Mouse (Mus musculus) right cerebral cortex, postnatal 10 days (tissue): Measurements from ENCODE around the gene Bpgm.

ENCODE experiments used
- DNase-seq, 2 experiments: peaks; one replicate each; pipeline ENCODE4 v3.0.0; 2021; ENCODE audit warnings: low spot score in 2 of 2

Gene Bpgm

DNA sequence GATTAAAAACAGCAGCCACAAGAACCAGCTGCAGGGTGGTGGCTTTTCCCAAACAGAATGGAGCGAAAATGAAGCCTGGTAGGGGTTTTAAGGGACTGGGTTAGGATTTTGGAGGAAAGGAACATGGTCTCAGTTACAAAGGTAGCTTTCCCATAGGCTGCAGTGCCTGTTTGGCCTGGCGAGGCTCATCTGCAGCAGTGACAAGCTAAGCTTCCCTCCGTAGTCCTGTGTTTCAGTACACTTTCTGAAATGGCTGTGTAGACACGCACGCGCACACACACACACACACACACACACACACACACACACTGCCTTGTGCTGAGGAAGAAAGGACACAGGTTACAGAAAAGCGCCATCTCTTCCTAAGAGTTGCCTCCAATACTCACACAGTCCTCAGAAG lies 7.8 kb downstream of the Bpgm start:
- DNase-seq, result no peak

- DNase-seq, result no peak
These were observed 10.1 kb downstream of the Bpgm start for GRCm38 (mm10) chr6:34486071-34486626.

DNA sequence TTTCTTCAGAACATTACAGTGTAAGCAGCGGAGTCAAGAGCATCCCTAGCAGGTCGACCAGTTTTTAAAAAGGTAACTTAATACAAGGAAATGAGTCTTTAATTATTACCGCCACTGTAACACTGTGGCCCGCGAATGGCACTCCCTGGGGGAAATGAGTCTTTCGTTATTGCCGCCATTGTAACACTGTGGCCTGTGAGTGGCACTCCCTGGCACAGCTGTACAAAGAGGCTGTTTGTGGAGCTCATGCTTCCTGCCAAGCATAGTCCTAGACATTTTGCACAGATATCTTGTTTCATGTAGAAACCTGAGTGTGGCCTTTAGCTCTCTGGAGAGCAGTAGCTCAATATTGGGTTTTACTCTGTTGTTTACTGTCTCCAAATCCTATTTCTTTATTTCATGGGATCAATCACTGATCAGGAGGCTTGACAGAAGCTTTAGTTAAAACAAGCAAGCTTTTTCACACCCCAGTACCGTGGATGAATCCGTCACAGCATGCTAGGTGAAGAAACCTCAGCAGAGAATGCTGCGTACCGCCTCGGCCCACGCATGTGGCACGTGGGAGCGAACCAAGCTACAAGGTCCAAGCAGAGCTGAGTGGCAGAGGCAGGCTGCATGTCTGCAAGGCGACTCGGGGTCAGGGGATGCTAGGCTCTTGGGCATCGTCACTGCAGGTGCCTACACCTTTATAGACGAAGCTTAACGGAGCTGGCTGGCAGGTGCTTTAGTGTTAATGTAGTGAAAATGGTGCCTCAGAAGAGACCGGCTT lies 17.5 kb downstream of the Bpgm start:
- DNase-seq, result no peak

DNA sequence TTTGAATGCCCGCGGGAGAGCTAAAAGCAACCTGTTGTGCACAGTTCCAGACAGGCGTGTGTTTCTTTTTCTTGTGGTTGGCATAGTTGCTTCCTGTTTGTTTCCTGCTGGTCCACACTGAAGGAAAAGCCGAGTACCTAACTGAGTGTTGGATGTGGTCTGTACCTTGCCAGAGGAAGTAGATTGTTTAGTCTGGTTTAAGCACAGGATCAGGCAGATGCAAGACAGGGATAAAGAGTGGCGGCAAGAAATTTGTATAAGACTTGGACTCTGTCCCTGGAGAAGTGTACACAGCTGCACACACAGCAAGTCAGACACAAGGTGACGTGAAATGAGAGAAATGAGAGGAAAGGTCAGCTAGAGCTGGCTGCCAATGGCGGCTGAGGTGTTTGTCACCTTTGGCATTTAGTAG lies 19.1 kb downstream of the Bpgm start:
- DNase-seq, result no peak

DNA sequence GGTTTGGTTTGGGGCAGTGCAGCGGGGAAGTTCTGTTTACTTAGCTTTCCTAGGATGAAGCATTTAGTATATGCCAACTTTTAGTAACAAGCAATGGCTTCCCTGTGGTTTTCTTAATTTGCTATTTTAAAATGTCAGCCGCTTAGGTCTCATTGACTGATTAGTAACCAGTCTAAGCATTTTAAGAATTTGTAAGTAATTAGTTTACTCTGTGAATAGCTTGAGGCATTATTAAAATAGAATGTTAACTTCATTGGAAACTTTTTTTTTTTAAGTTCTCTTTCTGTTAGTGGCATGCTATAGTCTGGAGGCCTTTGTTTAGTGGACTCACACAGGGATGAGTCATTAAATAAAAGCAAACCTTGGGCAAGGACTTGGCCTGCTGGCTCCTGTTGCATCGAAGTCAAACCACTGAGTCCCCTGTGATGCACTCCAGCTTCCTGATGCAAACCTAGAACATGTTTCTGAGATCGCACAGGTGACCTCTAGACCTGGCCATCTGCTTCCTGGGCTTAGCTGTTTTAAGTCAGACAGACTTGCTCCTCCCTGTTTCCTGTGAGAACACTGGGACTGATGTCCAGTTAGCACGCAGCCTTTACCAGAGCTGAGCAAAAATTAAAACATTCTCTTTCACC lies 22.1 kb downstream of the Bpgm start:
- DNase-seq, result no peak

DNA sequence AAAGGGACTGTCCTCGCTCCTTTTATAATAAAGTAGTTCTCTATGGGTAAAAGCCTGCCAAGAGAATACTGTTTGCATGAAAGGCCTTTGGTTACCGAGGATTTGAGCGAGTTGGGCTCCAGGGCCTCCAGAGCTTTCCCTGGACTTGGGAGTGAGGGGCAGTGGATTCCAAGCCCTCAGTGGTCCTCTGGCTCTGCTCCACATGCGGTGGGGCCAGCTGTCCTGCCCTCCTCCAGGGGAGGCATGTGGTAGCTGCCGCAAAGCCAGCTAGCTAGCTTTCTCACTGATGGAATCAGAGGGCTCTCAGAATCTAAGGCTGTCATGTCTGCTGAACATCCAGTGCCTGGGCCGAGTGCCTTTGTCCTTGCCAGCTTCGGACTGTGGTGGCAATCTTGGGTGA lies 26.3 kb downstream of the Bpgm start:
- no peak for DNase-seq

DNA sequence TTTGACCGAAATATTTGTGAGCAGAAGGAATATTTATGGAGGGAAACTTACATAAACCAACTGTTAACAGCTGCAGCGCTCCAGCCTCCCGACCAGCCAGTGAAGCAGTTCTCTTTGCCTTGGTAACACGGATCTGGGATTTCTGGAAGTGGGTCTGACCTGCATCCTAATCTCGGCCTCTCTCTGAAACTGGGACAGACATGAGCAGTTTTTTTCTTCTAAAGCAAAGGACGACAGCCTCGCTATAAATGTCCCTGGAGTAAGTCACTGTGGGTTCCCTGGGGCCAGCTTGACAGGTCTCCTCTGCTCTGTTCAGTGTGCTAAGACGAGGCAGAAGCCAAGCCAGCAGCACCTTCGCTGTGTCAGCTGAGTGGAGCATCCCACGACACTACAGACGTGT lies 29.9 kb downstream of the Bpgm start:
- peak; percentile 53 to 68 for DNase-seq

DNA sequence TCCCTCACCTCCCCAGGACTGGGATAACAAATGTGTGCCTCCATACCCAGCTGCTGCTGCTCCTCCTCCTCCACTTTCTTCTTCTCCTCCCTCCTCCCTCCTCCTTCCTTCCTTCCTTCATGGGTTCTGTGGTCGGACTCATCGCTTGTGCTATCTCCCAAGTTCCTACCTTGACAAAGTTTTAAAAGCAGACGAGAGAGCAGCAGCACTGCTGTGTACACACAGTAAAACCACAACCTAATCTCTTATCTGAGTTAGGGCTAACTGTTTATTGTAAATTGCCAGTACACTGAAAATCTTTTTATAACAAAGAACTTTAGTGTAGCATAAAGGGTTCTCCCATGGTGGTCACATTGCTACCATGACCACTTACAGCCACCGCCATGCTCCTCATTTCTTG lies 31.6 kb downstream of the Bpgm start:
- DNase-seq, result no peak

DNA sequence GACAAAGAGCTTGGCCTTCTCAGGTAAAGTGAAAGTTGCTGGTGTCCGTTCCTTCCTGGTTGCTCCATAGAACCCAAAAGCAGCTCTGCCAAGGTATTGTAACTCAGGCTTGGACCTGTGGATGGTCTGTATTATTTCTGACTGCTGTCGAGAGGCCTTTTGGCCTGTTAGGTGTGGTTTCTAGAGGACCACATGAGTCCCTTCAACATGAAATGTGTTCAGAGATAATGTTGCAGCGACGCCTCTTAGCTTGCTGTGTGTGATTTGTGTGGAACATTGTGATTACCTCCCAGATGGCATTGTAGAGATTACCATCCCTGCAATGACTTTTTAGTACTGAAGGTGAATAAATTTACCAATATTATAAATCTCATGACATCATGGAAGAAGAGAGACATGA lies 32.0 kb downstream of the Bpgm start:
- DNase-seq, result no peak

DNA sequence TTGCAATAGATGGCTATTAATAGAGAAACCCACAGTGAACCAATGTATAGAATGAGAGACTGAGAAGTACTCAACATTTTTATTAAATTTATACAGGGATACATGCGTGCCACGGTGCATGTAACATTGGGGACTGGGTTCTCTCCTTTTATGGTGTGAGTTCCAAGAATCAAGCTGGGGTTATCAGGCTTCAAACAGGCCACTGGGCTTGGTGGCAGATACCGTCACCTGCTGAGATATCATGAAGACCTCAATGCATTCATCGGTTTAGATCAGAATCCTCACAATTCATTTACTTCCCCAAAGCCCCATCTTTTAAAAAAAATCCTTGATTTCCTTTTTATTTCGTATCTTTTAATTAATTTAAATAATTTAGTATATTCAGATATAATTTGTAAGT lies 34.3 kb downstream of the Bpgm start:
- DNase-seq, result no peak

GRCm38 (mm10) chr6:34511410-34511809 lies 35.4 kb downstream of the Bpgm start:
- DNase-seq, result peak in 1 of 2 experiments; percentile 33

DNA sequence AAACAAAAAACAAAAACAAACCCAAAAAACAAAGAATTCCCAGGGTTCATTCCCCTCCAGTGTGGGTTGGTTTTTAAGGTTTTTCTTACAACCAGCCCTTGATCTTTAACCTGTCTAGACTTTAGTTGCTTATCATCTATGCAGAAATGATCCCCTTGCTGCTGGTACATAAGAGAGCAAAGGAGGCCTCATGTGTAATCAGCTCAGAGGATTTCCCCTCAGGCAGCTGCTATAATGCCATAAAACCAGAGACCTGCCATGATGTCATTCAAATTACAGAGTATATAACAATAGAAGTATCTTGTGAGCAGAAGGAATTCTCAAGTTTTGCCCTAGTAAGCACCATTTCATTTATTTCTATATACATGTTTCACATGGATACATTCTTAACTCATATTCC lies 36.7 kb downstream of the Bpgm start:
- no peak for DNase-seq

DNA sequence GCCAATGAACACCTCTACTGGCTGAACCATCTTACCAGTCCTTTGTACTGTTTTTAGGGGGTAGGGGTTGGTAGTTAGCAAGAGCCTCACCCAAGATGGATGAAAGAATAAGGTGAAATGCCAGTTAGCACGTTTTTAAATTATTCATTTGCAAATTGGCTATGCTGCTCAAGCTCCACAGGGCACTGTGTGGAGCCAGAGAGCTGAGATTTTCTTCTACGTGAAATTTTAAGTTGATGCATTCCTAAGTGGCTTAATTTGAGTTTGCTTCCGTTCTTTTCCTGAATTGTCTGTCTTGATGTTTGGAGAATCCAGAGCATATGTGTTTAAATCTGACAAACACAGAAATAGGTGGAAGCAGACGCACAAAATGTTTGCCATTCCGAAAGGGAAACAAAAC lies 38.6 kb downstream of the Bpgm start:
- DNase-seq, result peak; percentile 46 to 48

GRCm38 (mm10) chr6:34515098-34515782 lies 39.2 kb downstream of the Bpgm start:
- DNase-seq, result peak; percentile 47 to 55

DNA sequence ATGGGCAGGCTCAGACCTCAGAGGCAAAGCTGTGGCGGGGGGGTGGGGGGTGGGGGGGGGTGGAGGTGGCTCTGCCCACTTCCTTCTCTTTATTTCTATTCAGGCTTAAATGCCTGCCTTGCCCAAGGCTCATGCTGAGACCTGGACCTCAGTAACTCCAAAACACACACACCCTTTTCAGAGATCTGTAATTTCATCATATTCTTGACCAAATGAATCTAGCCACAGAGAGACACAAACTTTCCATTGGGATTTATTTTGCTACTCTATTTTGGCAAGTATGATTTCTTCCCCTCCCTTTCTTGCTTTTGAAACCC lies 39.7 kb downstream of the Bpgm start:
- DNase-seq, result no peak

GRCm38 (mm10) chr6:34517750-34518149 lies 41.7 kb downstream of the Bpgm start:
- no peak for DNase-seq

- no peak for DNase-seq
These were observed 43.1 kb downstream of the Bpgm start for GRCm38 (mm10) chr6:34519087-34519486.

DNA sequence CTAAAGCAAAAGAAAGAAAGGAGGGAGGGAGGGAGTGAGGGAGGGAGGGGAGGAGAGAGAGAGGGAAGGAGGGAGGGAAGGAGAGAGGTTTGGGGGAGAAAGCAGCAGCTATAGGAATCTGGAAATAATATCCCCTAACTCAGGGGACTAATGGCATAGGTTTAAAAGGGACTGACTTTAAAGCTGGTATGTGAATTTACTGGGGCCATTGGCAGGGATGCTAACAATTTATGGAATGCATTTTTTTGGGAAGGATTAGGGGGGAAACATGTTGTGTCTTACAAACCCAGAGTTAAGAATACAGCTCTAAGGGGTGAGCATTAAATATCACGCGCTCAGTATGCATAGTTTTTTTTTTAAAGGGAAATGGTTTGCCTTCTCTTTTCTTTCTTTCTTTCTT lies 44.5 kb downstream of the Bpgm start:
- no peak for DNase-seq

GRCm38 (mm10) chr6:34520912-34521311 lies 44.9 kb downstream of the Bpgm start:
- DNase-seq, result no peak

DNA sequence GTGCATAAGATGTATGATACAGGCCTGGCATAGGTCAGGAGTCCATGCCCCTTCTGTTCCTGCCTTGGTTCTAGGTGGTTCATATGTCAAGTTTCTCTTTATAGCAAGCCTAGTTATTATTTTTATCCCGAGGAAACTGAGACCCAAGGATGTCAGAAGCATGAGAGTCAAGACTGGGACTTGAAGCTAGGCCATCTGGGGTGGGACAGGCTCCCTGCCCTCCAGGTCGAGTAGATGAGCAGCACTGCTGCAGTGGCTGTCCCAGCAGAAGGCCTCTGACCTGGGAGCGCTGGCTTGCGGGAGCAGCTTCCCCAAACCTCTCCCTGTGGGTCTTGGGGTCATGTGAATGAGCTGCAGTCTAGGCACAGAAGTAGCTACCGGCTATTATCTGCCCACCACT lies 47.5 kb downstream of the Bpgm start:
- DNase-seq, result no peak

- no peak for DNase-seq
These were observed 49.5 kb downstream of the Bpgm start for GRCm38 (mm10) chr6:34525499-34525924.

DNA sequence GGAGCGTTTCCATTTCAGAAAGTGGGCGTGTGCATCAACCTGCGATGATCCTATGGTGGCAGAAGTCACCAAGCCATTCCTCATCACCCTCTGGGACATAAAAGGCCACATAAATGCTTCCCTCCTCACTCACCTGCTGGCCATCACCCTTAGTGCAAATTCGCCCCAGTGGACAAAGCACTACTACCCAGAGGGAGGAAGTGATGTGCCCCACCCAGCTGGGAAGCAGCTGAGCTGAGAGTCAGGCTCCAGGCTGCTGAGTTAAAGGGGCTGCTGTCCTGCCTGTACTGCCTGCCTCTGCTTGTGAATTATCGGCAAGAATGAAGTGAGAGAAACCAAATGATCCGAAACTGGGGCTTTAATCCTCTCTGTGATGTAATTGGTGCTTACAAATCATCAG lies 49.9 kb downstream of the Bpgm start:
- DNase-seq, result no peak

GRCm38 (mm10) chr6:34526389-34526788 lies 50.4 kb downstream of the Bpgm start:
- no peak for DNase-seq
